Mouse (Mus musculus): ENCODE results near the gene Mylpf.
A peak's percentile ranks its signal among the peaks of the same experiment; 100 is the strongest.

- TF ChIP-seq POLR2A (IDR thresholded peaks at IDR 0.05; ENCODE audit: insufficient read depth, low read depth, low read length) (no peak), CTCF (IDR thresholded peaks at IDR 0.05; ENCODE audit: insufficient read depth, low read depth, low read length) (peak; percentile 38; the same call in 1 of the 2 replicates)
Observed at GRCm38 (mm10) chr7:127214981-127215871, 6.5 kb downstream of the Mylpf start.
